Mouse (Mus musculus) stomach, postnatal 0 days (tissue): ENCODE data around the gene Zfp456.
A peak's percentile ranks its signal among the peaks of the same experiment; 100 is the strongest.

Source experiments
- CTCF ChIP-seq: IDR thresholded peaks from 2 replicates; pipeline ENCODE4 v1.5.1; 2016; ENCODE audit warnings: antibody characterized with exemption, low read depth, mild to moderate bottlenecking, moderate library complexity
- EP300 ChIP-seq: optimal IDR thresholded peaks from 2 replicates; pipeline ENCODE3; 2016; ENCODE audit warnings: antibody characterized with exemption

- TF ChIP-seq CTCF = peak; percentile 26
- TF ChIP-seq EP300 = no peak
These were observed 41.2 kb upstream of the Zfp456 start for GRCm38 (mm10) chr13:67416811-67417210.
